Mouse (Mus musculus) layer of hippocampus, adult 8-10 months (tissue): Measurements from ENCODE around the gene Carns1. TPM values are rescaled to one million over a fixed set of nuclear protein-coding genes. Genes with fewer than 3 reads are reported as not detected.
A peak's percentile ranks its signal among the peaks of the same experiment; 100 is the strongest.

Source experiments
- DNase-seq, 2 experiments: peaks; one replicate each; pipeline ENCODE4 v3.0.0; 2022; ENCODE audit warnings: low spot score in 2 of 2
- total RNA-seq, 4 experiments: library from RNA; stranded (reverse); gene quantifications; 2 replicates each; pipeline ENCODE4 v1.2.4; 2022

Carns1 gene
- total RNA-seq, 4 experiments from 2014 or later: 6.3 to 10.1 (median 8.9) TPM

- no peak for DNase-seq
These were observed 3.6 kb downstream of the Carns1 start for GRCm38 (mm10) chr19:4171393-4172290.

- no peak for DNase-seq
These were observed 4.4 kb downstream of the Carns1 start for GRCm38 (mm10) chr19:4170723-4171392.

GRCm38 (mm10) chr19:4169810-4170209 is 5.5 kb downstream of the Carns1 start:
- DNase-seq: peak in 1 of 2 experiments; percentile 50

GRCm38 (mm10) chr19:4169378-4169784 is 5.9 kb downstream of the Carns1 start:
- DNase-seq: peak; percentile 99

GRCm38 (mm10) chr19:4166678-4167476 is 8.4 kb downstream of the Carns1 start:
- no peak for DNase-seq

- DNase-seq: no peak
These were observed 10.6 kb downstream of the Carns1 start for GRCm38 (mm10) chr19:4164721-4165120.

- no peak for DNase-seq
These were observed 11.2 kb downstream of the Carns1 start for GRCm38 (mm10) chr19:4164100-4164499.

GRCm38 (mm10) chr19:4163543-4163887 is 11.8 kb downstream of the Carns1 start:
- no peak for DNase-seq

GRCm38 (mm10) chr19:4162646-4163542 is 12.4 kb downstream of the Carns1 start, which contains the start of gene Rps6kb2:
Gene Rps6kb2 (minus strand): TSS chr19:4163354.
- peak; percentile 96 to 98 for DNase-seq

GRCm38 (mm10) chr19:4159049-4159448 is 16.2 kb downstream of the Carns1 start:
- DNase-seq: no peak

- DNase-seq: no peak
These were observed 18.5 kb downstream of the Carns1 start for GRCm38 (mm10) chr19:4156771-4157170.

GRCm38 (mm10) chr19:4156073-4156579 is 19.2 kb downstream of the Carns1 start:
- DNase-seq: no peak

GRCm38 (mm10) chr19:4155223-4156072 is 19.8 kb downstream of the Carns1 start:
- DNase-seq: no peak

GRCm38 (mm10) chr19:4154437-4155222 is 20.6 kb downstream of the Carns1 start:
- DNase-seq: no peak

- DNase-seq: no peak
These were observed 22.0 kb downstream of the Carns1 start, which contains the start of gene Ptprcap for GRCm38 (mm10) chr19:4153232-4153654. Gene Ptprcap (plus strand): TSS chr19:4153604.

- no peak for DNase-seq
These were observed 22.6 kb downstream of the Carns1 start for GRCm38 (mm10) chr19:4152445-4153231.

- DNase-seq: no peak
These were observed 23.4 kb downstream of the Carns1 start for GRCm38 (mm10) chr19:4151898-4152297.

GRCm38 (mm10) chr19:4151488-4151860 is 23.8 kb downstream of the Carns1 start:
- no peak for DNase-seq
